Mouse (Mus musculus) layer of hippocampus, adult 6 months (tissue): ENCODE data around the gene Zfp91. TPM values are rescaled to one million over a fixed set of nuclear protein-coding genes. Genes with fewer than 3 reads are reported as not detected.

Experiments
- long read RNA-seq, 2 experiments: library from polyadenylated mRNA; unstranded; transcript quantifications; one replicate each; pipeline ENCODE4 v2.0.0; 2019 to 2020
- polyA plus RNA-seq: library from polyadenylated mRNA; unstranded; fragments of <200 nt; fragmentation: Nextera tagmentation; gene quantifications from 2 replicates; pipeline ENCODE4 v1.2.3, GENCODE M21; 2021

The Zfp91 gene
- polyA plus RNA-seq: 5.2 and 5.3 TPM in 2 replicates
- long read RNA-seq, experiment 1, partial matches to known transcripts: 10 of 19 reads
- long read RNA-seq, experiment 1, other reads (novel, unspliced or antisense): 9 of 19 reads
- long read RNA-seq, experiment 2, full-length matches to known transcripts: 1 of 35 reads
- long read RNA-seq, experiment 2, partial matches to known transcripts: 3 of 35 reads
- long read RNA-seq, experiment 2, other reads (novel, unspliced or antisense): 31 of 35 reads

DNA sequence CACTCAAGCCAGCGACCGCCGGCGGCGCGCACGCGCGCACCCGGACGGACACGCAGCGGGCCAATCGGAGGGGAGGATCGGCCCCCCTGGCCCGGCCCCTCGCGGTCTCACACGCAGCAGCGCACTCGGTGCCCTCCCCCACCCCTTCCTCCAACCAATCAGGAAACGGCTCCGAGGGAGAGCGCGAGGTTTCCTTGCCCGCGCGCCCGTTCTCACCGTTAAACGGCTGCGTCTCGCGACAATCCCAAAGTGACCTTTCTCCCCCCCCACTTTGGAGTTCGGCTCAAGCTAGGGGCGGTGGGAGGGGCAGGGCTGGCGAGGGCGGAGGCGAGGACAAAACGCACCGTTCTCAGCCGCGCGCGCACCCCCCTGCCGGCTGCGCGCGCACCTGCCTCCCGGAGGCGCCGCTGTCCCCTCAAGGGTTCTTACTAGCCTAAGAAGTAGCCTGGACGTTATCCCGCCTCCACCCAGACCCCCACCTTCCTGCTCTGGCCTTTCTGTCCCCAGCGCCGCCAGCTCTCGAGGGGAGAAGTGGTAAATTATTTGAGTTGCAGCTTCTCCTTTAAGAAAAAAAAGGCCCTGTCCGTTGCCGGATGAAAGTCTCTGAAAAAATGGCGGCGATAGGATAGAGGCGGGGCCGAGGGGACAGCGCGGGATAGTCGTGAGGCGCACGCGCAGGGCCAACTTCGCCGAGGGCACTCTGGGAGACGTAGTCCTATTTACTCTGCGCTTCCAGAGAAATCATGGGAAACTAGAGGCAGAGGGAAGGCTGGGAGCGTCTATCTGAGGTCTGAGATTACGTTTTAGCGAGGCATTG, at the start of gene Zfp91, which contains the start of gene Lpxn:
Gene Zfp91 (minus strand): TSS at position 616 of the 817 bp plus-strand sequence.
Gene Lpxn (plus strand): TSS at position 683 of the 817 bp plus-strand sequence.

GRCm38 (mm10) chr19:12765308-12765707, 30.6 kb downstream of the Zfp91 start, which contains the start of gene Cntf:
Gene Cntf (minus strand): TSS chr19:12765632.

Other genes with a start within 250 kb of the Zfp91 start
- gene Gm4952, start 196.2 kb downstream of the Zfp91 start, polyA plus RNA-seq: 0.18 TPM in 1 of 2 replicates, not detected in the other
- 0.06 and 0.19 TPM in 2 replicates for gene Glyat, start 162.8 kb downstream of the Zfp91 start, polyA plus RNA-seq
- gene Olfr1442, start 125.7 kb downstream of the Zfp91 start, polyA plus RNA-seq: not detected in 2 replicates
- gene Olfr1443, start 118.0 kb downstream of the Zfp91 start, polyA plus RNA-seq: not detected in 2 replicates
- not detected in 2 replicates for gene Keg1, start 100.3 kb downstream of the Zfp91 start, polyA plus RNA-seq
- gene Cntf, start 30.5 kb downstream of the Zfp91 start, polyA plus RNA-seq: 2.7 and 2.9 TPM in 2 replicates
- 2.1 and 2.2 TPM in 2 replicates for gene Lpxn, start 67 bp upstream of the Zfp91 start, polyA plus RNA-seq
- not detected in 2 replicates for gene Gm5244, start 50.6 kb upstream of the Zfp91 start, polyA plus RNA-seq
- not detected in 2 replicates for gene Olfr1444, start 61.2 kb upstream of the Zfp91 start, polyA plus RNA-seq
- not detected in 2 replicates for gene Olfr1445, start 87.7 kb upstream of the Zfp91 start, polyA plus RNA-seq
- not detected in 2 replicates for gene Olfr1446, start 97.4 kb upstream of the Zfp91 start, polyA plus RNA-seq
- not detected in 2 replicates for gene Olfr1447, start 107.6 kb upstream of the Zfp91 start, polyA plus RNA-seq
- gene Olfr1448, start 128.3 kb upstream of the Zfp91 start, polyA plus RNA-seq: not detected in 2 replicates
- not detected in 2 replicates for gene Olfr1449, start 134.7 kb upstream of the Zfp91 start, polyA plus RNA-seq
- gene Olfr1450, start 154.1 kb upstream of the Zfp91 start, polyA plus RNA-seq: not detected in 2 replicates
- gene Olfr1451, start 198.9 kb upstream of the Zfp91 start, polyA plus RNA-seq: not detected in 2 replicates
- gene Olfr1453, start 232.2 kb upstream of the Zfp91 start, polyA plus RNA-seq: not detected in 2 replicates